Mouse (Mus musculus): ENCODE data around the gene Msrb3.

Msrb3 gene

DNA sequence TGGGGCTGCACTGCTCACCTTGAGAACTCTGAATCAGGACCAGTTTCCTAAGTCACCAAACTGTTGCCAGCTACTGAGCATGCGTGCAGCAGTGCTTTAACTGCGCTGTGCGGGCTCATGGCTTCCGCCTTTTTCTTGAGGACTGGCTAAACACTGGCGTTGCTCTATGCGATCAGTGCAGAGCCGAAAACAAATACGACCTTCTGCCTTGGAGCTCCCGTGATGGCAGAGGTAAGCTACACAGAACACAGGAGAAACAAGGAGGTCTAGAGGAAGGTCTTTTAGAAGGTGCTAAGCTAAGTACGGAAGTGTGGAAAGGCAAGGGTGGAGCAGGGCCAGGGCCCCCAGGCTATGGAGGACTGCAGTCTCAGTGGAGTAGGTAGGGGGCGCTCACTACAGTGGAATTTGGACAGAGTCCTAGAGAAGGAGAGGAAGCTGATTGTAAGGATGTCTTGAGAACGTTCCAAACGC, 41.3 kb downstream of the Msrb3 start:
- DNase-seq, result no peak

DNA sequence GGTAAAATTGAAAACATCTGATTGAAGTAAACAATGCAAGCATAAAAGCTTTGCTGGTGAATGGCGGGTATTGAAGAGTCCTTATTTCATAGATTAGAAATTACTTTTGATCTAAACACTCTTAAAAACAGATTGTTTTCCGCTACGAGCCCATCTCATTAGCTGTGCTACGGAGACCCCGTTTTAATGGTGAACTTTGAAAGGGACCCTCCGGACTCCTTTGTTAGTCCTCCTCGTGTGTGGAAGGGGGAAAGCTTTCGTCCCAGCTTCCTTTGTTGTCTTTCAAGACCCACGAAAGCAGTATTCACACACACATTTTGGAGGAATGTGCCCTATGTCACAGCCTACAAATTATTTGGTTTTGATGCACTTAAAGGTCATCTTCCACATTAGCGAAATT, 44.6 kb downstream of the Msrb3 start:
- no peak for DNase-seq

DNA sequence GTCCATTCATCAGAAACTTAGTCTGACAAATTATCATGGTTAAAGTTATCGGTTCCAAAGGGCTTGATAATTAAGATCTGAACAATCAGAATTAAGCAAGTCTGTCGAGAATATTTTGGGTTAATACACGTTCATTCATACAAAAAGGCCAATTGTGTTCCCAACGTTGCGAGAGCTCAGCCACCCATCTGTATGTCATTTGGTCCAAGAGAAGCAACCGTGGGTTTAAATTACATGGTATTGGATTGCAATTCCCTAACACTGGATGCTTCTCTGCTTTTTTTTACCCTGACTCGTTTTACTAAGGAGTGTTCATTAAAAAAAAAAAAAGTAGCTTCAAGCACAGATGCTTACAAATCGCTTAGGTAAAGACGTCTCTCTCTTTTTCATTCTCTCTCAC, 45.1 kb downstream of the Msrb3 start:
- DNase-seq, result no peak

DNA sequence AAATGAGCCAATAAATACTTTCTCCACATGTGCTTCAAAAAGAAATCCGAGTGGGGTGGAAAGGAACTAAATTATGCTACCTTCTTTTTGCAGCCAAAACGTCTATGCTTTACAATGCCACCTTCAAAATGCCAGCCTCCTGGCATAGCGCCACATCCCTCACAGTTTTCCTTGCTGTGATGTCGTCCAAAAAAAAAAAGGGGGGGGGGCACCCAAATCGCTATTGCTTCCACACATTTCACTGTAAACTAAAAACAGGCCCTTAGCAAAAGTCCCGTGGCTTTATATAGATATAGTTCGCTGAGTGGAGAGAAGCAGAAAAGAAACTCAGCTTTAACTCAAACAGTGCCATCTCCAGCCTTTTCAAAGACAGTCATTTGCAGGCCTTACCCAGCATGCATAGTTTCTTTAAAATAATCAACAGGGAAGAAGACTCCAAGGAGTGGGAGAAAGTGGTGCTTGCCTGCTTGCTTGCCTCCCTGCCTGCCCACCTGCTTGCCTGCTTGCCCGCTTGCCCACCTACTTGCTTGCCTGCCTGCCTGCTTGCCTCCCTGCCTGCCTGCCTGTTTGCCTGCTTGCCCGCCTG, 47.6 kb downstream of the Msrb3 start:
- no peak for DNase-seq

DNA sequence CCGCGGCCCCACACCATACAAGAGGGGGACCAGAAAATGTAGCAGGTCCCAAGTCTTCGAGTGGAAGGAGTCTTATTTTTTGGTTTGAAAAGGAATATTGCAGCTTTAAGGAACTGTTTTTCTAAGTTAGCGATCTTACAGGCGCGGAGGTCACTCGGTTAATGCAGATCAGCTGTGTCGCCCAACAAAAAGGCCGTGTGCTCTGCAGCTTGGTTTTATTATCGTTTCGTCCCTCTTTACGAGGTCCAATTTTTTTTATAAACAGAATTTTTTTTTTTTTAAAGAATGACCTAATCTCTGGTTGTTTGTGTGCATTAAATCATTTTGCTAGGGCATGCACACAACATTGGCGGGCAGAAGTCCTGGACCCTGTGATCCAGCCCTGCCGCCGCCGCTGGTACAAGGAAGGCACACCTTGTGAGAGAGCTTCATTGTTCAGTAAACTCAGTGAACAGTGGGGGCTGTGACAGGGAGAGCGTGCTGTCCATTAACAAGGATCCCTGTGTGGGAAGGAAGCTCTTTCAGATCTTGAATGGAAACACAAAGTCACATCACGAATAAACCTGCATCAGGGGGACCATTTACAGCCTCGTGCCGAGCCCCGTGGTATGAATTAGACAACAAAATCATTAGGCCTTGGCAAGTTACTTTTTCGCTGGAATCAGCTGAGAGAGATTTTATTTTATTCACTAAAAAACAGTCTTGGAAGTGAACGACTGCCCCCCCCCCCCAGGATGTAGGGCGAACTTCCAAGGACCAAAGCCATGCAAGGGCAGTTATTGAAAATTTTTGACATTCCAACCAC, 48.3 kb downstream of the Msrb3 start:
- DNase-seq, result no peak

DNA sequence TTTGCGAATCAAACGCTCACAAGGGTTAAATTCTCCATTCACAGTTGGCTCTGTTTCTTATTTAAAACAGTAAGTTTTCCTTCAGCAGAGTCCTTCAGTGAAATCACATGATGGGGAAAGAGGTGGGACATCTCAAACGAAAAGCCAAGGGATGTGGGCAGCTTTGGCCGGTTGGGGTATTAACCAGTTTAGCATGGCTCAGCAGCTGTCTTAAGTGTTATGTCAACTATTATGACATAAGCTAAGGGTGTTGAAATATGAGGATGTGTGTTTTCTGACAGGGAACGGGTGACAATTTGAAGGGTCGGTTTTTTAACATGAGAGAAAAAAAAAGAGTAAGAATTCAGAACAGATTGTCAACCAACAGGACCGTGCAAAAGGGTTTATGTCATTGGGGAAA, 50.2 kb downstream of the Msrb3 start:
- no peak for DNase-seq

DNA sequence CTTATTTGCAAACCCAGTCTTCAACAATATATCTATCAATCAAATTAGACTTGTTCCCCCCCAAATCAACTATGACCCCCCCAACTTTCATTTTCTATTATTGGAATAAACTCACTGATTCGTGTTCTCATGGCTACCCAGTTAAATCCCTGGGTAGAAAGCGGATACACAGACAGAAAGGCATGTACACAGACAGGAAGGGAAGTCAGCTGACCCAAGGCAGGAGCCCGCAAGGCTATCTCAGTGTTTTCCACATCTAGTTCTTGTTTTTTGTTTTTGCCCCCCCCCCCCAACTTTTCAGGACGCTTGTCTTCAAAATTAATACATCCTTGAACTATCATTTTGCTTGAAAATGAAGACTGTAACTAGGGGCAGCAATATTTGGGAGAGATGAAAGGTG, 51.1 kb downstream of the Msrb3 start:
- DNase-seq, result no peak

DNA sequence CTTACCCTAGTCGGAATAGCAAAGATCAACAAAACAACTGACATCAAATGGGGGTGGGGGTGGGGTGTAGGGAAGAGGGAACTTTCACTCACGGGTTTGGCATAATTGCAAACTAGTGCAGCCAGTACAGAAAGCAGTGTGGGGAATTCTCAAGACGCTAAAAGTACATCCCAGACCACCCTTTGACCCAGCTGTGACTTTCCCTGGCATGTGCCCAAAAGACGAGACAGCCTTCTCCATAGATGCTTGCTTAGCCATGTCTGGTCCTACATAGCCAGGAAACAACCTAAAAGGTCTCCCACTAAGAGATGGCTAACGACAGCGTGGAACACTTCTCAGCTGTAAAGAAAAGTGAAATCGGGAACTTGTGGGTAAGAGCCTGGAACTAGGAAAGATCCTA, 58.9 kb downstream of the Msrb3 start:
- DNase-seq, result no peak

DNA sequence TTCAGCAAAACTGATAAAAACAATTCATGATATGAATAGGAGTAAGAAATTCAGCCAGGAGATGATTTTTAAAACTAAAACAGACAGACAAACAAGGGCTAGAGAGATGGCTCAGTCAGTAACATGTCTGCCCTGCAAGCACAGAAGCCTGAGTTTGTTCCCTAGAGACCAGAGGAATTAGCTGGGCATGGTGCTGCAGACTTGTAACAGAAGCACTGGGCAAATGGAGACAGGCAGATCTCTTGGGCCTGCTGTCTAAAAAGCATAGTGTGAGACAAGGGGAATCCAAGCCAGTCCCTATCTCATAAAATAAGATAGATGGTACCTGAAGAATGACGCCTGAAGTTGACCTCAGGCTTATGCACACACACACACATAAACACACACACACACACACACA, 64.4 kb downstream of the Msrb3 start:
- DNase-seq, result no peak

DNA sequence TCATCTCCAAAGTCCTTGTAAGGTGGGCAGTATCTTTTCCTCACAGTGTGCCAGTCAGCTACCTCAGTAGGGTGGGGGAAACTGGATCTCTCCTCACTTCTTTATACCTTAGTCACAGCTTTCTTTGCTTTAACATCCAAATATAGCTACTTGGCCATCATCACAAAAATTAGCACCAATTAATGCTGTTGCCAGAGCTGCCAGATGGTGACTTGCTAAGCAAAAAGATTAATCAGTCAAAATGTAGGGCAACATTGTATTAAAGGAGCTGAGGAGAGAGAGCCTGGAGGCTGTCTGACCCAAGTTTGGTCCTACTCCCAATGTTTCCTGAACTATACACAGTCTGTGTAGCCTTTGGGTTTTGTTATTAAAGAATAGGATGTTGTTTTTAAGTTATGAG, 65.1 kb downstream of the Msrb3 start:
- DNase-seq, result peak; percentile 28

DNA sequence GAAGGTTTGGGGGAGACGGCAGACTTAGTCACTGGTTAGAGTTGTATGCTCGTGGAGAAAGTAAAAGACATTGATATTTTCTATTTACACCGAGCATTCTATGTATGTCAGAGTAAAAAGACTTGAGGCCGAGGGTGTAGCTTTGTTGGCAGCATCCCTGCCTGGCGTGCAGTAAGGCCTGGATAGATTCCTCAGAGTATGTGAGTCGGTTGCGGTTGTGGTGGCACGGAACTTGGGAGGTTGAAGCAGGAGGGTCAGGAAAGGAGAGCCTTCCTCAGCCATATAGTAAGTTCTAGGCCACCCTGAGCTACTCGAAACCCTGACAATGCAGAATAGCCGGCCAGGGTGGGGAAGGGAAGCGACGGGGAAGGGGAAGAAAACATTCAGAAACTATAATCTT, 71.1 kb downstream of the Msrb3 start:
- DNase-seq, result no peak

DNA sequence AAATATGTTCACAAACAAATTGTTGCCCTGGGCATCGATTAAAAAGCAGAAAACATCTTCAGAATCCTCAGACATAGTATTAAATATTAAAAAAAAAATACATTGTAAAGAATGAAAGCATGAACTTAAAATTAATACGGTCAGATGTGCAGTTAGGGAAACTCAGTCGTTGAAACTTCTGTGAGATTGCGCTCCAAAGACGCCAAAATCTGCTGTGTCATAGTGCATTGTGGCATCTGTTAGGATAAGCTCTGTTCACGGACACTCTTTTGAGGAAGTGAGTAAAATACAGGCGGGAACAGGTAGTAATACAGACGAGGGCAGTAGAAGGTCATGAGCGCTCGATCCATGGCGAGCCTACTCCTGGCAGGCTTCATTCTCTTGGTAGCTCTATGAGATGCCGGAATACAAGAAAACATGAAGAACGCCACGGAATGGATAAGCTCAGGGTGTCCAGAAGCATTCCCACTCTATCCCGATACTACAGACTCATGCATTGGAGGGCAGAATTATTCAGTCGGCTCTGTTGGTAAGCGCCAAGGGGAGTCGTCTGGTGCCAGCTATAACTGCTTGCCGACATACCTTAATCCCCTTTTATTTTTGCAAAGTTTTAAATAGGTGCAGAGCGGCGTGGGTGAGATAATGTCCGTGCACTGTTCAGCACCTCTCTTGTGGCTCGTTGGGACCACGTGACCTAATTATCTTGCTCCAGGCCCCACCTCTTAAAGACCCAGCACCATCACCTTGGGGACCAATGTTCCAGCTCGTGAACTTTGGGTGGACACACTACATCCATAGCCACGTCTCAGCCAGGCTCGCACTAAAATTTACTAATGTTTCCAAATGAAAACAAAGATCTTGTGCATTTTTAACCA, 71.9 kb downstream of the Msrb3 start:
- DNase-seq, result no peak

DNA sequence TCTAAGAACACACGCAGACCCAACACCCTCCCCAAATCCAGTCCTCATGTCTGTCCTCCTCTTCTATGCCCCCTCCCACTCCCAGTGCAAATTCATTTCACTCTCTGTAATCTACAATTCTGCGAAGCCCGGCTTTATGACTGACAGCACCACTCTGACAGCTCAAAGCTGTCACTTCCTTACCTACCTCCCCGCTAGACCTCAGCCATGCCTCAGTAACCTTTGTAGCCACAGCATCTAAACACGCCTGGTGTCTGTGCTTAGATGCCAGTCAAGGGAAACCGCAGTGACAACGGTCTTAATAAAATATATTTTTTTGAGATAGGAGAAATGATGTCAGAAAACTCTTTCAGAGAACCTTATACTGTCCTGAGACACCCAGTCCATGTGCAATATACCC, 72.5 kb downstream of the Msrb3 start:
- DNase-seq, result no peak

DNA sequence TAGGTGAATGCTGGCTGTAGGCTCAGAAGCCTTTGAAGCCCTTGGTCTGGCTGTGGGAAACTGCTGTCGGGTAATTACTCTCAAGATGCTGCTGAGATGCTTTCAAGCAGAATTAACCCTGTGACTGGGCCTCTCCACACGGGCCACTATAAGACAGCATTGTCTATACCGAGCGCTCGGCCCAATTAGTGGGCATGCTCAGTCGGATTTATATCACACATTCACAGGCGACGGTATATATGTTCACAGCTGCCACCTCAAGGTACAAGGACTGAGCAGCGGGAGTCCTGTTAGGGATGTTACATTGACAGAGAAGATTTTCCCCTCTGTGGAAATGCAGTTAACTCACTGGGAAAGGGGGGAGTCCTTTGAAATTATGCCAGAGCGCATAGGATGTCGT, 73.3 kb downstream of the Msrb3 start:
- no peak for DNase-seq

DNA sequence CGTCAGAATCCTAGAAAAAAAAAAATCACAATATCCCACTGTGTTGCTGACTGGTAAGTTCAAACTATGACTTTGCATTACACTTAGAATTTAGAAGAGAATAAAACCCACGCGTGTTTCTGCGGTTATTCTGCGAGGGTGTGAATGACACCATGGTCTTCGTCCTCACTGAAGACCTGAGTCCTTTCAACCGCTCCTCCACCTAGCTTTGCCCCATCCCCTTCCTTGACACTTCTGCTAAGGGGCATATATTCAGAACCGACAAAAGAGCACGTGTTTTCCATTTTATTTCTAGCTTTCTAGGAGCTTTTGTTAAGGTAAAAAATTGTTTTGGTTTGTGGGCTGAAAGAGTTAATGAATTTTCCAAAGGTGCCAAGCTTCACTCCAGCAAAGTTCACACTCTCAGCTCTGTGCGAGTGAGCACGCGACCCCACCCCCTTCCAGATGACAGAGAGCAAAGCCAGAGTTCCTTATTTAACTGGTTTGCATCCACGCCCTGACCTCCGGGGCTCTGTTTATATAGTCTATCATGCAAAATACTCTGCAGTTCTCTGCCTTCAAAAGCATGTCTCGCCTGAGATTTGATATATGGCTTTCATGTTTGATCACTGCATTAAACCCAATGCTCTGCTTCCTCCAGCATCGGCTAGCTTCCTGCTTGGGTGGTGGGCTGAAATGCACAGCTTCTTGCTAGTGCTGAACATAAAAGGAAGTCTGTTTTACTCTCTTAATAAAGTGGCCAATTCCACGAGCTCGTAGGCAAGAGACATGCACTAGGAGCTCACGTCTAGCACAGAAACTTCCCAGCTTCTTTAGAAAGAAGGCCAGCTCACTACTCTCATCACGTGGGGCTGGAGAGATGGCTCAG, 77.2 kb downstream of the Msrb3 start:
- DNase-seq, result no peak

DNA sequence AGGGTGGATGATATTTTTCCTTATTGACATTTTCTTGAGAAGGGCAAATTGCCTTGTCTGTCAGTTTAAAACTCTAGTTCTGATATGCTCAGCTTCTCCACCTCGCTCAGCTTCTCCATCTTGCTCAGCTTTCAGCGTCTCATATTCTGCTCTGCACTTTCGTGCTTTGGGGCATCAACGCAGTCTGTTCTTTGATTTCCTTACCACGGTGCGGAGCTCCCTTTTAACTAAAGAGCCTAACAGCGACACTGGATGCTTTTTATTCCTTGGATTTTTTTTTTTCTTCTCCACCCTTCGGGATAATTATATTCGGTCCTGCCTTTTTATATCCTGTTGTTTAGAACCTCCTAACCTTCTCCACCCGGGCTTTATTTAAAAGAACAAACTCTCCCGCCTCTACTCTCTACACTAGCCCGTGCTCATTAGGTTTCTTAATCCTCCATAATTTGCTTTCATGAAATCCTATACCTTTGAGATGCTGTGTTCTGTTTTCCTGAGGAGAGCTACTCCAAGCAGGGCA, 78.1 kb downstream of the Msrb3 start:
- no peak for DNase-seq

DNA sequence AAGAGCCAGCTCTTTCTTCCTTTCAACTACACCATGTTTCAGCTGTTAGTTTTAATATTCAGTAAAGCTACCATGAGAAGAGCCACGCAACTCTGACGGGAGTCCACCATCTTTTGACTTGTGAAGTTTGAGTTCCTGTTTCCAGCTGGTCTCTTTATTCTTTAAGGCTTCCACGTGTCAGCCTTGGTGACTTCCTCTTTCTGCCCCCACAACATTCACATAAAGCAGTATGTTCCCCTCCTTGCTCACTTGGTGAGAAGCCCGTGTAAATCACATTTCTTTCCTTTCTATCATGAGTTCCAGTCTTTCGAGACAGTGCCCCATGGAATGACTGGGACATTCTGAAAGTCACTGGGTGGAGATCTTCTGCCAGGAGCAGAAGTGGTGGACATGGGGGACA, 83.6 kb downstream of the Msrb3 start:
- DNase-seq, result no peak

DNA sequence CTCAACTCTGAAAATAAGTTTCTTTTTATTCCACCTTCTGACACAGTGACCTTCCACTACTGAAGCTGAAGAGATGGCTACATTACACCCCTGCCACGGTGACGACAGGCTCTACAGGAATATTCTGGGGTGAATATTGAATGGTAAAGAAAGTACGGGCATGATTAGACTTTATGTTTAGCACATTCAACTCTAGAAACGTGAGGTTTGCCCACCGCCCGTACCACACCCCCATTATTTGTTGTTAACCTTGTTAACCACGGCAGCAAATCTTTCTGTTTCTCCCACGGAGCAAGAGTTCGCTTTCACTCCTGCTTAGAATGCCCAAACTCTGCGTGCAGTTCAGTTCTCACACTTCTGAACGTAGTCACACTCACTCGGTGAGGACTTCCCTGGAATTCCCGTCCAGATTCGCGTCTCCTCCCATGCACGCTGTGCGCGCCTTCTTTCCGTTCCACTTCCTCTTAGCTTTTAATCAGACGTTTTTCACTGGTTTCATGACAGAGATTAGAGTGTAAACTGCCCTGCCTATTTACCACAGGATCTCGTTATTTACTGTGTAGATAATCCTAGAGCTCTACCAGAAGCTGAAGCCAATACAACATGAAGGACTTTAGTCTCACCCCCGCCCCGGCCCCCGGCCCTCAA, 87.0 kb downstream of the Msrb3 start:
- DNase-seq, result no peak

DNA sequence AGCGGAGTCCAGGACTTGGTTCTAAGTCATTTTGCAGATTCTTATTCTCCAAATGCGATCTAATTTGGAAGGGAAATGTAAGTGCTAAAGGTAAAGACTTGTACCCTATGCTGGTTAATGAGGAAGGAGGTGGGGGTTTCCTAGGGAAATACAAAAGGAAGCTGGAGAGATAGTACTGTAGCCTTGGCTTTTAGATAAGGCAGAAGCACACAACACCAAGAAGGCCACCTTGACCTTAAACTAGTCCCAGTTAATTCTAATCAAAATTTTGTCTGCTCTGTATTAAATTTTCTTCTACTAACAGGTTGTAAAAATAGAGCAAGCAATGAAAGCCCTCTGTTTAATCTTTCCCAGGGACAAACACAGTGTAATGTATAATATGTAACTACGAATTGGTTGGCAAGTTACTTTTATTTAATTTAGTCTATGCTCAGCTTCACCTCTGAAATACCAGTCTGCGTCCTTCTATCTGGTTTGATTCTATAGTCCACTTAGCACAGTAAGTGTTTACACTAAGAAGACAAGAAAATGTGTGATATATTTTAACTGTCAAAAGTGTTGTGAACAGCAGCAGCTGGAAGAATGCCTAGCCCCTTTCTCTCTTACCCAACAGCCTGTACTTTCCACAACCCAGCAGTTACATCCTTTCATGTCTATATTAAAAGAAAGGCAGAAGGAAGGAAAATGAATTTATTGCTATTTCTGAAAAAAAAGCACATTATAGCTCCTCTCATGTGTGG, 87.9 kb downstream of the Msrb3 start:
- no peak for DNase-seq

DNA sequence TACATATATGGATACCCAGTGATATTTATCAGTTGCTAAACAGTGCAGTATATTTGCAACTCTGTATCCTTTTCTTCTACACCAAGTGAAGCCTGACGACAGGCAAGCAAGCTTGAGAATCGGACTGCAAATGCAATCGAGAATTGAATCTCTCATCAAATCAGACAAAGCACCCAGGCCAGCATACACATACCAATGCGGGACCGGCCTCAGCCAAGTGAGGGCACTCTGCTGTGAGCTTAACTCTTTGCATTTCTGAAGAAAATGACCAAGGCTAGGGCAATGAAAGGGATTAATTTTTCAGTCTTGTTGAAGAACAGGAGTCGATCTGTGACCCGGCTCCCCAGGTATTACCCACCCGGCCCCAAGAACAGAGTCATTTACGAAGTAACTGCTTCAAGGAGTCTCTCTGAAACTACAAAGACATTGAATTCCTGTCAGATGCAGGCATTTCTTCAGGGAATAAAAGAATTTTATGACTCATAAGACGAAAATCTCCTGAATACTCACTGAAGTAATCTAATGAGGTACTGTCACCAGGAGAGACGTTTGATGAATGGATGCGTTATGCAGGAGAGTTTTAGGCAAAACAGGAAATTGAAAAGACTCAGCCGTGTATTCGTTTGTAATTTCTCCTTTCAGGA, 88.7 kb downstream of the Msrb3 start:
- no peak for DNase-seq

DNA sequence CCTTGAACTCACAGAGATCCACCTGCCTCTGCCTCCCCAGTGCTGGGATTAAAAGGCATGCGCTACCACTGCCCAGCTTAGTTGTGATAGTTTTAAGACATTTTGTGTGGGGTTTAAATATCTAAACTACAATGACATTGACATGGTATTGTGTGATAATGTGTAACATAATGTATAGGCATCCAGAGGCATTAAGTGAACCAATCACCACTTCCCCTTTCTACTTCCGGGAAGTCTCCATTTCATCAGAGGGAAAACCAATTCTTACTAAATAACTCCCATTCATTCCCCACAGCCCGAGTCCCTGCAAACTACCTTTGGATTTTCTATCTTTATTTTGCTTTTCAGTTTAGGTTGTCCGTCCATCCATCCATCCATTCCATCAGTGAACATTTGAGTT, 90.7 kb downstream of the Msrb3 start:
- DNase-seq, result no peak
